Mouse (Mus musculus) 3T3-L1 (cell line): ENCODE measurements around the gene Arhgef38.

Source experiments
- DNase-seq: peaks from one replicate; pipeline ENCODE4 v3.0.0-alpha.2; 2015; ENCODE audit warnings: low read depth, low spot score

Gene Arhgef38

GRCm38 (mm10) chr3:133234821-133235295 lies at the start of gene Arhgef38:
Gene Arhgef38 (minus strand): TSS chr3:133234949.
- no peak for DNase-seq

GRCm38 (mm10) chr3:133271887-133272286 lies 37.1 kb upstream of the Arhgef38 start:
- DNase-seq = peak; percentile 89

GRCm38 (mm10) chr3:133258860-133259259 lies 24.1 kb upstream of the Arhgef38 start:
- DNase-seq = no peak

- no peak for DNase-seq
Observed at GRCm38 (mm10) chr3:133255842-133256241, 21.1 kb upstream of the Arhgef38 start.

- DNase-seq = no peak
Observed at GRCm38 (mm10) chr3:133244027-133244426, 9.3 kb upstream of the Arhgef38 start.

GRCm38 (mm10) chr3:133241916-133242315 lies 7.2 kb upstream of the Arhgef38 start:
- no peak for DNase-seq

- no peak for DNase-seq
Observed at GRCm38 (mm10) chr3:133233993-133234392, 756 bp downstream of the Arhgef38 start.

GRCm38 (mm10) chr3:133230427-133230826 lies 4.3 kb downstream of the Arhgef38 start:
- DNase-seq = no peak

- DNase-seq = no peak
Observed at GRCm38 (mm10) chr3:133229594-133229993, 5.2 kb downstream of the Arhgef38 start.

GRCm38 (mm10) chr3:133227258-133228012 lies 7.3 kb downstream of the Arhgef38 start:
- DNase-seq = no peak

- no peak for DNase-seq
Observed at GRCm38 (mm10) chr3:133218501-133218900, 16.2 kb downstream of the Arhgef38 start.

- DNase-seq = no peak
Observed at GRCm38 (mm10) chr3:133215198-133215819, 19.4 kb downstream of the Arhgef38 start.

GRCm38 (mm10) chr3:133213434-133214114 lies 21.2 kb downstream of the Arhgef38 start:
- DNase-seq = no peak

GRCm38 (mm10) chr3:133211324-133211723 lies 23.4 kb downstream of the Arhgef38 start:
- DNase-seq = peak; percentile 4

- no peak for DNase-seq
Observed at GRCm38 (mm10) chr3:133203713-133204112, 31.0 kb downstream of the Arhgef38 start.

- DNase-seq = no peak
Observed at GRCm38 (mm10) chr3:133202171-133202570, 32.6 kb downstream of the Arhgef38 start.

- DNase-seq = no peak
Observed at GRCm38 (mm10) chr3:133188930-133189329, 45.8 kb downstream of the Arhgef38 start.

- no peak for DNase-seq
Observed at GRCm38 (mm10) chr3:133187524-133187923, 47.2 kb downstream of the Arhgef38 start.

GRCm38 (mm10) chr3:133176033-133176750 lies 58.6 kb downstream of the Arhgef38 start:
- peak; percentile 11 for DNase-seq

- DNase-seq = no peak
Observed at GRCm38 (mm10) chr3:133172291-133172690, 62.5 kb downstream of the Arhgef38 start.

GRCm38 (mm10) chr3:133169737-133170136 lies 65.0 kb downstream of the Arhgef38 start:
- peak; percentile 42 for DNase-seq

GRCm38 (mm10) chr3:133167550-133167949 lies 67.2 kb downstream of the Arhgef38 start:
- DNase-seq = no peak
